In genomic region chr7:5020000-5020681, GRCm38 (mm10) we compare ENCODE assay signal across 8 mouse cellular contexts. TPM values are rescaled to one million over a fixed set of nuclear protein-coding genes. Genes with fewer than 3 reads are reported as not detected.
DNase-seq lines count a peak whose midpoint lies in the region; ATAC-seq lines count a peak whose summit lies in the region.

Gene Zfp865, plus strand, starts transcription at chr7:5020376.
Gene Ccdc106, plus strand, starts transcription at chr7:5020553.

- WGBS in hindbrain, embryonic 16.5 days: under 1% methylated on average over 41 of the region's 49 CpGs
- WGBS in macrophage (ENCODE audit: missing documents): 1% methylated on average over 48 of the region's 49 CpGs

- no peaks in the 10 kb centered on the region for H3K9me3 ChIP-seq in hindbrain, embryonic 16.5 days (ENCODE audit: control insufficient read depth, low read length)

- H3K4me1 ChIP-seq in hindbrain, embryonic 16.5 days (ENCODE audit: control insufficient read depth, insufficient read depth, low read depth, low read length): peaks cover 17% of the 10 kb centered on the region

- peak; percentile 99 for DNase-seq in T-cell, adult 2 months (ENCODE audit: low spot score)
- peak; percentile 98 for DNase-seq in cerebellum, postnatal 36 days
- DNase-seq in frontal cortex, postnatal 36 days (ENCODE audit: low spot score in 2 of 2): peak; percentile 99
- DNase-seq in left cerebral cortex, adult 18-20 months (ENCODE audit: low spot score in 2 of 2): peak; percentile 99
- peak; percentile 100 for DNase-seq in right cerebral cortex, adult 18-20 months
- peak; percentile 93 for DNase-seq in urinary bladder, postnatal 10 days (ENCODE audit: low spot score)

- peak within 1 kb of the TSS; percentile 93 for H3K27ac ChIP-seq in hindbrain, embryonic 16.5 days (ENCODE audit: low read depth, low read length)
- peak within 1 kb of the TSS; percentile 81 for H3K27ac ChIP-seq in macrophage

- ATAC-seq in hindbrain, embryonic 16.5 days: peak; percentile 92

- H3K4me2 ChIP-seq in hindbrain, embryonic 16.5 days (ENCODE audit: low read length): peak within 1 kb of the TSS; percentile 84

- H3K36me3 ChIP-seq in hindbrain, embryonic 16.5 days (ENCODE audit: control insufficient read depth, insufficient read depth, low read length): peaks cover 9% of the 10 kb centered on the region; the same call in 1 of the 2 replicates
- peaks cover 27% of the 10 kb centered on the region; the same call in 1 of the 2 replicates for H3K36me3 ChIP-seq in macrophage (ENCODE audit: inconsistent target)

- peaks cover 76% of the 10 kb centered on the region for H3K79me2 ChIP-seq in macrophage (ENCODE audit: inconsistent target)

- H3K9ac ChIP-seq in hindbrain, embryonic 16.5 days (ENCODE audit: low read depth, low read length): peak within 1 kb of the TSS; percentile 98

- H3K27me3 ChIP-seq in hindbrain, embryonic 16.5 days (replicated peaks; ENCODE audit: control insufficient read depth, insufficient read depth, low read length): no peaks in the 10 kb centered on the region

- H3K4me3 ChIP-seq in hindbrain, embryonic 16.5 days (ENCODE audit: low read length): peak within 1 kb of the TSS; percentile 81
- peak within 1 kb of the TSS; percentile 84 for H3K4me3 ChIP-seq in macrophage (ENCODE audit: inconsistent target)

RNA-seq across cellular contexts. Expression of gene Zfp865, which starts in this region (rescaled TPM):
- 5.8 and 6.9 TPM in 2 replicates for polyA plus RNA-seq in hindbrain, embryonic 16.5 days (2015; fragmentation: Nextera tagmentation; extraction: Ambion mirVana)
- total RNA-seq in left cerebral cortex, adult 18-20 months (2021): 10 to 100 TPM; 34.9 to 35.5 TPM
- 100 to 1,000 TPM in 15 of 26 experiments, 10 to 100 TPM in 11; 60.1 to 133 (median 104) TPM for total RNA-seq in macrophage (2018; cell fraction: chromatin; rRNA removed)
- 10 to 100 TPM in 17 of 26 experiments, 1 to 10 TPM in 9; 6.0 to 18.3 (median 11.7) TPM for total RNA-seq in macrophage (2018; cell fraction: cytosol; rRNA removed)
- total RNA-seq in macrophage (2018; cell fraction: nucleus; rRNA removed): 100 to 1,000 TPM in 1 of 26 experiments, 10 to 100 TPM in 25; 38.8 to 106 (median 57.4) TPM
- 11.9 to 13.8 TPM (median 12.4 TPM) in 3 replicates for polyA plus RNA-seq in macrophage (2018)

RNA-seq across cellular contexts. Expression of gene Ccdc106, which starts in this region (rescaled TPM):
- polyA plus RNA-seq in hindbrain, embryonic 16.5 days (2015; fragmentation: Nextera tagmentation; extraction: Ambion mirVana): 67.3 and 74.5 TPM in 2 replicates
- 10 to 100 TPM; 57.3 to 59.7 TPM for total RNA-seq in left cerebral cortex, adult 18-20 months (2021)
- 1 to 10 TPM in 9 of 26 experiments, under 1 TPM in 17; 0.25 to 2.8 (median 0.83) TPM for total RNA-seq in macrophage (2018; cell fraction: chromatin; rRNA removed)
- under 1 TPM; 0.14 to 0.69 (median 0.33) TPM for total RNA-seq in macrophage (2018; cell fraction: cytosol; rRNA removed)
- total RNA-seq in macrophage (2018; cell fraction: nucleus; rRNA removed): 1 to 10 TPM in 11 of 26 experiments, under 1 TPM in 12, not detected in 3; 0.34 to 1.9 (median 0.99) TPM
- polyA plus RNA-seq in macrophage (2018): 0.28 to 1.1 TPM (median 0.37 TPM) in 3 replicates

Comparison
In these comparisons a context has a peak if more than half of its experiments do, and no peak if none do; other contexts are left out.
1. Peak in every context shown above with its lines: DNase-seq, ATAC-seq, H3K4me3 ChIP-seq and H3K27ac ChIP-seq.
2. RNA of gene Ccdc106 (polyA plus RNA-seq): 67.3 to 74.5 TPM in hindbrain, embryonic 16.5 days; 0.28 to 1.1 TPM in macrophage; every median in the first group is over 10 times any median in the second.